In genomic region chr2:153583641-153584049, GRCm38 (mm10) we compare ENCODE assay signal across 14 mouse cellular contexts. TPM values are rescaled to one million over a fixed set of nuclear protein-coding genes. Genes with fewer than 3 reads are reported as not detected.
A peak's percentile ranks its signal among the peaks of the same experiment; 100 is the strongest.
DNase-seq lines count a peak whose midpoint lies in the region; ATAC-seq lines count a peak whose summit lies in the region.
"Had no signal": no experiment of that assay in that cellular context is flagged by ENCODE, and none has a peak within 500 bp of the region (broad histone marks: within the 10 kb centered on the region; RNA-seq: fewer than 3 reads in every experiment).

No protein-coding gene starts in this region.

- peak overlapping the region; percentile 24; the same call in 1 of the 2 replicates for H3K4me2 ChIP-seq in heart, embryonic 13.5 days
- peak overlapping the region; percentile 82 for H3K4me2 ChIP-seq in liver, embryonic 12.5 days
- H3K4me2 ChIP-seq: embryonic facial prominence, embryonic 13.5 days; limb, embryonic 15.5 days had no signal

- H3K27me3 ChIP-seq in heart, embryonic 13.5 days (replicated peaks): no peaks in the 10 kb centered on the region
- H3K27me3 ChIP-seq in liver, embryonic 12.5 days (replicated peaks): no peaks in the 10 kb centered on the region
- H3K27me3 ChIP-seq: embryonic facial prominence, embryonic 13.5 days had no signal

- no peaks in the 10 kb centered on the region for H3K9me3 ChIP-seq in heart, embryonic 13.5 days
- no peaks in the 10 kb centered on the region for H3K9me3 ChIP-seq in liver, embryonic 12.5 days (replicated peaks)
- H3K9me3 ChIP-seq: embryonic facial prominence, embryonic 13.5 days; limb, embryonic 15.5 days had no signal

- ATAC-seq in heart, embryonic 13.5 days (ENCODE audit: extremely low read depth, insufficient number of reproducible peaks, low FRiP score, low TSS enrichment): no peak
- peak; percentile 83 for ATAC-seq in common myeloid progenitor, adult 5-6 weeks (replicated peaks; ENCODE audit: low read depth, poor library complexity, severe bottlenecking)
- peak; percentile 86 for ATAC-seq in liver, embryonic 12.5 days
- ATAC-seq: CD4-positive, CD25-positive, alpha-beta regulatory T cell, adult 4 months; hindbrain, embryonic 16.5 days had no signal

- H3K9ac ChIP-seq in heart, embryonic 13.5 days: 0 out of 2 replicates have a peak overlapping the region, but pooled peaks have one; percentile 14
- peak overlapping the region; percentile 68 for H3K9ac ChIP-seq in liver, embryonic 12.5 days
- H3K9ac ChIP-seq: embryonic facial prominence, embryonic 13.5 days; limb, embryonic 15.5 days had no signal

- no peak for DNase-seq in heart, adult 18-20 months
- peak; percentile 52 for DNase-seq in ES-CJ7 (ENCODE audit: low read depth, low spot score)
- no peak for DNase-seq in adrenal gland, postnatal 14 days
- no peak for DNase-seq in lung, postnatal 25 days (ENCODE audit: low spot score)
- no peak for DNase-seq in adrenal gland, postnatal 25 days
- DNase-seq: cerebellum, adult 2 months; retina, postnatal 1 day had no signal

- H3K4me1 ChIP-seq in heart, embryonic 13.5 days: peaks cover 27% of the 10 kb centered on the region
- peaks cover 84% of the 10 kb centered on the region for H3K4me1 ChIP-seq in liver, embryonic 12.5 days

- no peaks in the 10 kb centered on the region for H3K36me3 ChIP-seq in heart, embryonic 13.5 days
- H3K36me3 ChIP-seq in liver, embryonic 12.5 days: no peaks in the 10 kb centered on the region
- H3K36me3 ChIP-seq: embryonic facial prominence, embryonic 13.5 days; limb, embryonic 15.5 days had no signal

- no peak overlapping the region for H3K27ac ChIP-seq in heart, embryonic 13.5 days (replicated peaks)
- peak overlapping the region; percentile 93 for H3K27ac ChIP-seq in liver, embryonic 12.5 days
- H3K27ac ChIP-seq: embryonic facial prominence, embryonic 13.5 days; limb, embryonic 15.5 days had no signal

- H3K4me3 ChIP-seq in heart, embryonic 13.5 days: no peak overlapping the region
- H3K4me3 ChIP-seq in liver, embryonic 12.5 days: peak overlapping the region; percentile 51
- H3K4me3 ChIP-seq: embryonic facial prominence, embryonic 13.5 days; limb, embryonic 15.5 days had no signal

- WGBS in heart, embryonic 13.5 days: 41% methylated on average over 14 of the region's 14 CpGs
- WGBS in liver, embryonic 12.5 days (ENCODE audit: insufficient replicate concordance): 8% methylated on average over 14 of the region's 14 CpGs

RNA-seq across cellular contexts. Expression of gene Commd7, which starts 48.9 kb away (rescaled TPM):
- polyA plus RNA-seq in heart, embryonic 13.5 days (2015; fragmentation: Nextera tagmentation; extraction: Ambion mirVana): 55.1 and 63.2 TPM in 2 replicates
- 10 to 100 TPM; 15.3 to 15.8 TPM for total RNA-seq in heart, adult 18-20 months (2021)
- 28.0 and 33.3 TPM in 2 replicates for total RNA-seq in common myeloid progenitor, adult 5-6 weeks (2017)
- polyA plus RNA-seq in liver, embryonic 12.5 days (2016; fragmentation: Nextera tagmentation; extraction: Ambion mirVana): 44.0 and 45.7 TPM in 2 replicates
- total RNA-seq in adrenal gland, postnatal 14 days (2021): 27.7 and 33.6 TPM in 2 replicates
- 39.0 and 44.0 TPM in 2 replicates for total RNA-seq in adrenal gland, postnatal 25 days (2021)

RNA-seq across cellular contexts. Expression of gene Nol4l, which starts 53.9 kb away (rescaled TPM):
- polyA plus RNA-seq in heart, embryonic 13.5 days (2015; fragmentation: Nextera tagmentation; extraction: Ambion mirVana): 10.5 and 11.0 TPM in 2 replicates
- total RNA-seq in heart, adult 18-20 months (2021): 1 to 10 TPM; 3.3 to 3.8 TPM
- 7.3 and 7.4 TPM in 2 replicates for total RNA-seq in common myeloid progenitor, adult 5-6 weeks (2017)
- 9.3 and 9.8 TPM in 2 replicates for polyA plus RNA-seq in liver, embryonic 12.5 days (2016; fragmentation: Nextera tagmentation; extraction: Ambion mirVana)
- 15.6 and 16.0 TPM in 2 replicates for total RNA-seq in adrenal gland, postnatal 14 days (2021)
- 12.7 and 16.1 TPM in 2 replicates for total RNA-seq in adrenal gland, postnatal 25 days (2021)
